Mouse (Mus musculus) bone marrow, adult 2 months (tissue): Measurements from ENCODE around the gene Fbxo24.

Experiments
- CTCF ChIP-seq: fragments of 200-500 bp; IDR thresholded peaks from 2 replicates; pipeline ENCODE4 v1.5.1; 2011; ENCODE audit warnings: low read length, control low read depth; ENCODE audit not compliant: control insufficient read depth, insufficient read depth
- POLR2A ChIP-seq: fragments of 200-500 bp; IDR thresholded peaks from 2 replicates; pipeline ENCODE4 v1.6.1; 2011; ENCODE audit warnings: low read depth, mild to moderate bottlenecking, control low read depth, low read length, borderline replicate concordance; ENCODE audit not compliant: control insufficient read depth

DNA sequence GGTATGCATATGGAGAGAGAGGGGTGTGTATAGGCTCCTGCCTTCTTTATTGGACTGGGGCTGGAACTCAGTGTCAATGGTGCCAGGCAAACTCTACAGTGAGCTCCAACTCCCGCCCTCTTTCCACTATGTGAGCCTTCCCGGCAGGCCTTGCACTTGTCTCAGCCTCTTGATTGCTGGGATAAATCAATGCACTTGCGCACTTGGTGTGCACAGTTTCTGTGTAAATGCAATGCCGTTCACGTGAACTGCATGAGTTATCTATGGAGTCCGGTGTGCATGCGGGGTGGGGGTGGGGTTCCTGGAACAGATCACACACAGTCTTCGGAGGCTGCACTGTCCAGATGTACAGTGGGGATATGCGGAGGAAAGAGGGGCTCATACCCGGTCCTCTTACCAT lies 24.6 kb upstream of the Fbxo24 start:
- no peak for TF ChIP-seq POLR2A
- TF ChIP-seq CTCF: no peak
